Mouse (Mus musculus) liver, embryonic 16.5 days (tissue): Measurements from ENCODE around the gene Nhlrc2. TPM values are rescaled to one million over a fixed set of nuclear protein-coding genes. Genes with fewer than 3 reads are reported as not detected.

Experiments
- ATAC-seq: fragments of 200-750 bp; cut with Nextera tagmentation; 2 replicates; pipeline ENCODE4 v1.8.0; 2017; ENCODE audit warnings: low read depth, mild to moderate bottlenecking, moderate number of reproducible peaks, moderate library complexity
- H3K27ac ChIP-seq: fragments of 300-500 bp; sonication (generic); 2 replicates; pipeline ENCODE4 v1.5.1; 2014; ENCODE audit warnings: mild to moderate bottlenecking, low read length
- H3K27me3 ChIP-seq: fragments of 300-500 bp; sonication (generic); 2 replicates; pipeline ENCODE4 v1.6.1; 2014; ENCODE audit warnings: low read depth, low read length, mixed read lengths; ENCODE audit not compliant: control insufficient read depth, insufficient read depth
- H3K36me3 ChIP-seq: fragments of 300-500 bp; sonication (generic); 2 replicates; pipeline ENCODE4 v1.6.1; 2014; ENCODE audit warnings: mild to moderate bottlenecking; ENCODE audit not compliant: control insufficient read depth, insufficient read depth
- H3K4me1 ChIP-seq: fragments of 300-500 bp; sonication (generic); 2 replicates; pipeline ENCODE4 v1.6.1; 2014; ENCODE audit warnings: low read depth, low read length, mixed read lengths; ENCODE audit not compliant: control insufficient read depth
- H3K4me2 ChIP-seq: fragments of 300-500 bp; sonication (generic); 2 replicates; pipeline ENCODE4 v1.6.1; 2014; ENCODE audit warnings: low read depth, low read length, mixed read lengths
- H3K4me3 ChIP-seq: fragments of 300-500 bp; sonication (generic); 2 replicates; pipeline ENCODE4 v1.5.1; 2014; ENCODE audit warnings: low read depth, mild to moderate bottlenecking, low read length
- H3K9ac ChIP-seq: fragments of 300-500 bp; sonication (generic); 2 replicates; pipeline ENCODE4 v1.6.1; 2014; ENCODE audit warnings: low read depth, low read length
- H3K9me3 ChIP-seq: fragments of 300-500 bp; sonication (generic); replicated peaks from 2 replicates; pipeline ENCODE4 v1.6.1; 2016; ENCODE audit warnings: low read length; ENCODE audit not compliant: control insufficient read depth
- WGBS: fragments of 180-500 bp; shearing (Covaris S2); extraction: QIAGEN DNeasy Blood & Tissue Kit; methylation state at CpG from one replicate; pipeline ENCODE4 v1.1.7; 2014; ENCODE audit not compliant: insufficient replicate concordance; 5-methylcytosine and 5-hydroxymethylcytosine counted together
- polyA plus RNA-seq: library from polyadenylated mRNA; unstranded; fragments of >200 nt; fragmentation: Nextera tagmentation; extraction: Ambion mirVana; gene quantifications from 2 replicates; pipeline ENCODE4 v1.2.1, GENCODE M21; 2015

Nhlrc2 gene
- polyA plus RNA-seq, 1 experiment from 2014 or later: 7.2 TPM

DNA sequence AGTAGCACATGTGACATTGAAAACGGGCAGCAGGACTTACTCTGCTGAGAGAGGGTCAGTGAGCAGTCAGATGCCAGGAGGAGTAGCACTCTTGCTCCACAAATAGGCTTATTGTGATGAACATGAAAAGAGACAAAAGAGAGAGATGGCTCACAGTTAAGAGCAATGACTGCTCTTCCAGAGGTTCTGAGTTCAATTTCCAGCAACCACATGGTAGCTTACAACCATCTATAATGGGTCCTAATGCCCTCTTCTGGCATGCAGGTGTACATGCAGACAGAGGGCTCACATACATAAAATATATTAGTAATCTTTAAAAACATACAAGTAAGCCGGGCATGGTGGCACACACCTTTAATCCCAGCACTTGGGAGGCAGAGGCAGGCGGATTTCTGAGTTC lies 5.1 kb downstream of the Nhlrc2 start:
- 84% methylated on average over 3 of the region's 3 CpGs for WGBS
- H3K4me1 ChIP-seq: peaks cover 9% of the 10 kb centered on the region
- peaks cover 18% of the 10 kb centered on the region for H3K36me3 ChIP-seq
- H3K4me2 ChIP-seq: no peak overlapping the region
- no peak for ATAC-seq
- no peak overlapping the region for H3K9ac ChIP-seq
- H3K27ac ChIP-seq: no peak overlapping the region
- H3K4me3 ChIP-seq: no peak overlapping the region
- H3K27me3 ChIP-seq: no peaks in the 10 kb centered on the region
- H3K9me3 ChIP-seq: no peaks in the 10 kb centered on the region

GRCm38 (mm10) chr19:56555972-56556371 lies 7.9 kb downstream of the Nhlrc2 start:
- Histone ChIP-seq H3K4me2 (no peak overlapping the region), H3K9me3 (no peaks in the 10 kb centered on the region), H3K4me1 (no peaks in the 10 kb centered on the region; the same call in 1 of the 2 replicates), H3K27me3 (no peaks in the 10 kb centered on the region), H3K4me3 (no peak overlapping the region), H3K36me3 (peaks cover 18% of the 10 kb centered on the region), H3K9ac (no peak overlapping the region), H3K27ac (no peak overlapping the region)
- ATAC-seq: no peak
- 37% methylated on average over 5 of the region's 5 CpGs for WGBS

- Histone ChIP-seq H3K4me3 (no peak overlapping the region), H3K27ac (no peak overlapping the region), H3K4me2 (no peak overlapping the region), H3K9ac (no peak overlapping the region), H3K27me3 (no peaks in the 10 kb centered on the region), H3K4me1 (peaks cover 17% of the 10 kb centered on the region), H3K9me3 (no peaks in the 10 kb centered on the region), H3K36me3 (no peaks in the 10 kb centered on the region)
- 72% methylated on average over 9 of the region's 9 CpGs for WGBS
- 0 out of 2 replicates have a peak, but pooled peaks have one; percentile 38 for ATAC-seq
Measured at GRCm38 (mm10) chr19:56562433-56563138, 14.5 kb downstream of the Nhlrc2 start.

DNA sequence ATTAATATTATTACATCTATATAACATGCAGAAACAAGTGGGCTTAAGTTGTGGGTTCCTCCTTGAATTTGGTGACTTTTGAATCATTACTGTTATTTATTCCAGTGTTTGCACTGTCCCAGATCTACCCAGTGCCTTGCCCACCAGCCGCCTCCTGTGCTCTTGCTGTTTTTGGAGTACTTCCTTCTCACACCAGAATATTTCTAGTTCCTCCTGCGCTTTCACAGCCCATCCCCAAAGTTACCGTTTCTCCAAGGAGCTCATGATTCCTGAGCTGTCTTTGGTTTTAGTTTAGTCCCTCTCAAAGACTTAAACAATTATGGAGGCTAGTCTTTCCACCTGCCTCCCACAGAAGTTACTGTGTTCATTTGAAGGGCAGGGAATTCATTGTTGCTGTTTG lies 15.4 kb downstream of the Nhlrc2 start:
- Histone ChIP-seq H3K4me2 (no peak overlapping the region), H3K4me1 (peaks cover 17% of the 10 kb centered on the region), H3K9ac (no peak overlapping the region), H3K27ac (no peak overlapping the region), H3K36me3 (no peaks in the 10 kb centered on the region), H3K4me3 (no peak overlapping the region), H3K9me3 (no peaks in the 10 kb centered on the region), H3K27me3 (no peaks in the 10 kb centered on the region)
- 67% methylated on average over 3 of the region's 3 CpGs for WGBS
- ATAC-seq: no peak

DNA sequence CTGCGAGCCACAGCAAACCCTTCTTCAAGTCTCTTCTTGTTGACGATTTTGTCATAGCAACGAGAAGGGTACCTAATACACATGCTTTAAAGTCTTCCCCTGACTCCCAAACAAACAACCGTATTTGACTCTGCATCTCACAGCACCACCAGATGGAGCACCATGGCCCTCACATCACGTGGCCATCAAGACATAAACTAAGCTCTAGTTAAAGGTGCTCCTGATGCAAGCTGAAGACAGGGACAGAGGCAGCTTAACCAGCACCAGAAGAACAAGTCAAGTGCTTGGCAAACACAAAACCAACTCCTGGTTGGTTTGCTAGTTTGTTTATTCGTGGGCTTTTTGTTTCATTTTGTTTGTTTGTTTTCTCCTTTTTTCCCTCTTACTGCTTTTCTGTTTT lies 17.3 kb downstream of the Nhlrc2 start:
- Histone ChIP-seq H3K27me3 (no peaks in the 10 kb centered on the region), H3K36me3 (no peaks in the 10 kb centered on the region), H3K4me3 (no peak overlapping the region), H3K9ac (no peak overlapping the region), H3K27ac (no peak overlapping the region), H3K4me2 (no peak overlapping the region), H3K9me3 (no peaks in the 10 kb centered on the region), H3K4me1 (peaks cover 17% of the 10 kb centered on the region)
- ATAC-seq: no peak
- WGBS: 67% methylated on average over 6 of the region's 6 CpGs

- Histone ChIP-seq H3K4me2 (no peak overlapping the region), H3K27me3 (no peaks in the 10 kb centered on the region), H3K4me1 (peaks cover 17% of the 10 kb centered on the region), H3K9me3 (no peaks in the 10 kb centered on the region), H3K4me3 (no peak overlapping the region), H3K9ac (no peak overlapping the region), H3K36me3 (no peaks in the 10 kb centered on the region), H3K27ac (no peak overlapping the region)
- ATAC-seq: no peak
- 75% methylated on average over 4 of the region's 4 CpGs for whole genome bisulfite sequencing
Measured at GRCm38 (mm10) chr19:56566041-56566440, 18.0 kb downstream of the Nhlrc2 start.

DNA sequence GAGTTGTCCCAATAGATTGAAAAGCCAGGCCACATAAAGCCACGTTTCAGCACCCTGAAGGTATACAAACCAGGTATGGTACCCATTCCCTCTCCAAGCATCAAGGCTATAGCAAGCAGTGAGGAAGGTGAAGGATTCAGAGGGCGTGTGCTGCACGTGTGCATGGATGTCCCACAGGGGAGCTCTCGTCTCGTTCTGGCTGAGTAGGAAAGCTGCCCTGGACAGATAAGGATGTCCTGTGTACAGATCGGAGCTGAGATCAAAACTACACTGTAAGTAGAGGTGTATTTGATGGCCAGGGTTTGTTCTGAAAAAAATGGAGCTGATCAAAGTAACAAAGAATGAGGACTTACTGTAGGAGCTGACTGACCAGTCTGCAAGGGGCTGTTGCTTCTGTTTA lies 18.9 kb downstream of the Nhlrc2 start:
- peaks cover 14% of the 10 kb centered on the region for H3K4me1 ChIP-seq
- H3K27me3 ChIP-seq: no peaks in the 10 kb centered on the region
- H3K9ac ChIP-seq: no peak overlapping the region
- no peak overlapping the region for H3K27ac ChIP-seq
- 36% methylated on average over 6 of the region's 6 CpGs for whole genome bisulfite sequencing
- no peaks in the 10 kb centered on the region for H3K9me3 ChIP-seq
- ATAC-seq: peak; percentile 74; the same call in 1 of the 2 replicates
- no peak overlapping the region for H3K4me2 ChIP-seq
- H3K4me3 ChIP-seq: no peak overlapping the region
- H3K36me3 ChIP-seq: peaks cover 3% of the 10 kb centered on the region; the same call in 1 of the 2 replicates

DNA sequence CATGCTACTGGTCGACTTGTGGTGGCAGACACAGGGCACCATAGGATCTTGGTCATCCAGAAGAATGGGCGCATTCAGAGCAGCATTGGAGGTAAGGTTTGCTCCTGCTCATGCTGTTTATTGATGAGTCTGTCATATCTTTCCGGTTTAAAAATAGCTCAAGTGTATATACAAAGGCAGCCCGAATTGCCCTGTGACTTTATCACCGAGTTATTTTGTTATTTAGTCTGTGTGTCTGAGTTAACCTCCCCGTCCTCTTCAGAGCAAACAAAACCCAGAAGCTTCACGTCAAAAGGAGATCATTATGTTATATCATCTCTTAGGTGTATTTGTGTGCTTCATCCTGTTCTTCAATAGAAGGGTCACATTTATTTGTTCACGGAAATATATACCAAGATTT lies 22.7 kb downstream of the Nhlrc2 start:
- Histone ChIP-seq H3K36me3 (peaks cover 3% of the 10 kb centered on the region; the same call in 1 of the 2 replicates), H3K27me3 (no peaks in the 10 kb centered on the region), H3K4me2 (no peak overlapping the region), H3K4me1 (peaks cover 7% of the 10 kb centered on the region), H3K9me3 (no peaks in the 10 kb centered on the region), H3K4me3 (no peak overlapping the region), H3K9ac (no peak overlapping the region), H3K27ac (no peak overlapping the region)
- WGBS: 72% methylated on average over 8 of the region's 8 CpGs
- no peak for ATAC-seq

DNA sequence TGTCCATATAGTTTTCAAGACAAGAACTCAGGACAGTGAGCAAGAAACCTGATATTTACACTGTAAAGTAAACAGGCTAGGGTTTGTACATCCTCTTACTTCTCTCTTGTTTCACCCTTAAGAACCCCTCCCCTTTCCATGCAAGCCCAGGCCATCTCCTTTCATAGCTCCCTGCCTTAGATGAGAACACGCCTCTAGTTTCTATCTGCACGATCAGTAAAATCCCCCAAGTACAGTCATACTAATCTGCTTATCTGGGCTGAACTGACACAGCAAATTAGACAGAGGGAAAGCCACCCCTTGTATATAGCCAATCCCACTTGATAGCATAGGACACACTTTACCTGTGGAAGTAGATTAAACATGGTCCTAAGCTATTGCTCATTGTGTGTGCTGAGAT lies 23.2 kb downstream of the Nhlrc2 start:
- ATAC-seq: peak; percentile 48; the same call in 1 of the 2 replicates
- Histone ChIP-seq H3K36me3 (peaks cover 3% of the 10 kb centered on the region; the same call in 1 of the 2 replicates), H3K4me2 (no peak overlapping the region), H3K27me3 (no peaks in the 10 kb centered on the region), H3K4me1 (peaks cover 7% of the 10 kb centered on the region), H3K4me3 (no peak overlapping the region), H3K9ac (no peak overlapping the region), H3K9me3 (no peaks in the 10 kb centered on the region), H3K27ac (no peak overlapping the region)
- 34% methylated on average over 2 of the region's 2 CpGs for WGBS
